Mouse (Mus musculus) erythroblast, embryonic 14.5 days (primary cell): ENCODE data around the gene Golga1. TPM values are rescaled to one million over a fixed set of nuclear protein-coding genes. Genes with fewer than 3 reads are reported as not detected.

Experiments
- H3K27me3 ChIP-seq: 2 replicates; pipeline ENCODE4 v1.6.1; 2012; ENCODE audit warnings: inconsistent platforms; ENCODE audit not compliant: control insufficient read depth
- H3K36me3 ChIP-seq: 2 replicates; pipeline ENCODE4 v1.6.1; 2012; ENCODE audit warnings: mild to moderate bottlenecking, inconsistent platforms; ENCODE audit not compliant: control insufficient read depth
- H3K4me1 ChIP-seq: 2 replicates; pipeline ENCODE4 v1.6.1; 2012; ENCODE audit warnings: inconsistent platforms; ENCODE audit not compliant: control insufficient read depth
- H3K4me3 ChIP-seq: replicated peaks from 2 replicates; pipeline ENCODE3; 2012; ENCODE audit warnings: moderate library complexity, mild to moderate bottlenecking, inconsistent platforms
- H3K9me3 ChIP-seq: 2 replicates; pipeline ENCODE4 v1.6.1; 2012; ENCODE audit warnings: low read length, inconsistent platforms, mixed read lengths; ENCODE audit not compliant: control insufficient read depth
- GATA1 ChIP-seq: IDR thresholded peaks from 2 replicates; pipeline ENCODE4 v1.6.1; 2012; ENCODE audit warnings: low read length, inconsistent platforms, mixed read lengths
- TAL1 ChIP-seq: IDR thresholded peaks from 3 replicates; pipeline ENCODE4 v1.6.1; 2012; ENCODE audit warnings: low read length, inconsistent platforms, mixed read lengths
- polyA plus RNA-seq: library from polyadenylated mRNA; stranded (reverse); fragments of >175 nt; gene quantifications from 2 replicates; pipeline ENCODE4 v1.2.3, GENCODE M21; 2012

Golga1 gene
- polyA plus RNA-seq, 1 experiment: 0.09 TPM

DNA sequence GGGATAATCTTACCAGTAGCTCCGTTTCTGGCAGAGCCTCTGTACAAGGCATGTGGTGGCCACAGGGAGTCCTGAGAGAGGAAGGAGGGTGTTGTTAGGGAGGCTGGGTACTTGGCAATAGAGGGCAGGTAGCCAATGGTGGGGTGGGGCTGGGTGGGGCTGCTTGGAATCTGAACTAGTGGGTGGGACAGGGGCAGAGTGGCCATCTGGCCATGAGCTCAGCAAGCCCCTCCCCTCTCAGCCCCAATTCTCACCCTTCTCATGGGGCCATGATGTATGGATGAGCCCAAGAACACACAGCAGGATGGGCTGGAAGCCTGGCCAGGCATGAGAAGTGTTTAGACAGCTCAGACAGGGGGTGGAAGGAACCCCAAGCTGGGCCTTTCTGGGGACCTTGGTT, 78.0 kb downstream of the Golga1 start:
- no peak overlapping the region for H3K4me3 ChIP-seq
- TF ChIP-seq GATA1: no peak
- no peak for TF ChIP-seq TAL1
- H3K9me3 ChIP-seq: peaks cover 19% of the 10 kb centered on the region
- no peaks in the 10 kb centered on the region for H3K36me3 ChIP-seq
- H3K27me3 ChIP-seq: no peaks in the 10 kb centered on the region; the same call in 1 of the 2 replicates
- peaks cover 53% of the 10 kb centered on the region for H3K4me1 ChIP-seq

DNA sequence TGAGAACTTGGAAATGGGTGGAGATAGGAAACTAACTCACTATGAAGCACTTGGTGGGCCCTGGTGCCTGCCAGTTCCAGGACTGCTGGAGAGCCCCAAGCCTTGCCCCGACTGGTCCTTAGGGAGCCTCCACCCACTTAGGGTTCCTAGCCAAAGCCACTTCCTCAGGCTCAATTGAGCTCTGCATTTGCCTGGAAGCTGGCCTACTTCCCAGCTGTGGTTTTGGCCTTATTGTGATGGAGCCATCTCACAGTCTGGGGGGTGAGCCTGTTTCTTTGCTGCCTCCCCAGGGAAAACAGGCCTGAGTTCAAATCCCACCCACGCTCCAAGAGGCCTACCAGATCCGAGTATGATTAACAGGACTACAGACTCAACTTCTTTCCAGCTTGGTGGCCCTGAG, 78.8 kb downstream of the Golga1 start:
- no peak for TF ChIP-seq TAL1
- no peak for TF ChIP-seq GATA1
- no peaks in the 10 kb centered on the region for H3K36me3 ChIP-seq
- no peak overlapping the region for H3K4me3 ChIP-seq
- peaks cover 46% of the 10 kb centered on the region for H3K4me1 ChIP-seq
- peaks cover 19% of the 10 kb centered on the region for H3K9me3 ChIP-seq
- peaks cover 2% of the 10 kb centered on the region; the same call in 1 of the 2 replicates for H3K27me3 ChIP-seq

DNA sequence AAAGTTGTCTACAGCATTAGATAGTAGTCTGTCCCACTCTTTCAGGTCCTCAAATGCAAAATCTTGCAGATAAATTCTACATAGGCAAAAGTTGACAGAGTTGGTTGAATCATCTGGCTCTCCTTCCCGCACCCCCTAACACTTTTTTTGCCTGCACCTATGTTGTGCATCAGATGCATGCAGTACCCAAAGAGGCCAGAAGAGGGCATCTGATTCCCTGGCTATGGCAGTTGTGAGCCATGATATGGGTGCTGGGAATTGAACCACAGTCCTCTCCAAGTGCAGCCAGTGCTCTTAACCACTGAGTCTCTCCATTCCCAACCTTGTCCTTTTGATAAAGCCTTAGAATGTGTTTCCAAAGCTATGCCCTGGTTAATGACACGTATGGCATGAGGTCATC, 81.9 kb downstream of the Golga1 start:
- no peak for TF ChIP-seq TAL1
- no peak for TF ChIP-seq GATA1
- no peak overlapping the region for H3K4me3 ChIP-seq

DNA sequence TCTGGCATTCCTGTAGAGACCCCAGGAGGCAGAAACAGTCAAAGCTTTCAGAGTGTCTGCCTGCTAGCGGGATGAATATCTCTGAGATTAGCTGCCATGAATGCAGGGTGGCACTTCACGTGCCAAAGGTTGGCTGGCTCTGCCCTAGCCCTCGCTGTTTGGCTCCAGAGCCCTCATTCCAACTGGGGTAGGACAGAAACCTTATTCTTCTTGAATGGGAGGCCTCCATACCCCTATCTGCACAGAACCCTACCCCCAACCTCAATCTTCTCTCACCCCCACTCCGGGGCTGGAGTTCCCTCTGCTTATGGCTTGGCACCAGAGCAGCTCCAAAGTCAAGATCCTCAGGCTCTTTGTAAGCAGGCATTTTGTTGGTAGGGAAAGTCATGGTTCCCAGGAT, 87.5 kb downstream of the Golga1 start:
- H3K4me1 ChIP-seq: peaks cover 24% of the 10 kb centered on the region
- H3K4me3 ChIP-seq: no peak overlapping the region
- H3K9me3 ChIP-seq: no peaks in the 10 kb centered on the region
- TF ChIP-seq TAL1 (no peak), GATA1 (no peak)
- H3K36me3 ChIP-seq: no peaks in the 10 kb centered on the region
- peaks cover 26% of the 10 kb centered on the region for H3K27me3 ChIP-seq

More for the DNA sequence above, 81.9 kb downstream of the Golga1 start:
- no peaks in the 10 kb centered on the region for H3K36me3 ChIP-seq
- peaks cover 22% of the 10 kb centered on the region for H3K4me1 ChIP-seq
- H3K9me3 ChIP-seq: peaks cover 19% of the 10 kb centered on the region
- peaks cover 10% of the 10 kb centered on the region for H3K27me3 ChIP-seq

DNA sequence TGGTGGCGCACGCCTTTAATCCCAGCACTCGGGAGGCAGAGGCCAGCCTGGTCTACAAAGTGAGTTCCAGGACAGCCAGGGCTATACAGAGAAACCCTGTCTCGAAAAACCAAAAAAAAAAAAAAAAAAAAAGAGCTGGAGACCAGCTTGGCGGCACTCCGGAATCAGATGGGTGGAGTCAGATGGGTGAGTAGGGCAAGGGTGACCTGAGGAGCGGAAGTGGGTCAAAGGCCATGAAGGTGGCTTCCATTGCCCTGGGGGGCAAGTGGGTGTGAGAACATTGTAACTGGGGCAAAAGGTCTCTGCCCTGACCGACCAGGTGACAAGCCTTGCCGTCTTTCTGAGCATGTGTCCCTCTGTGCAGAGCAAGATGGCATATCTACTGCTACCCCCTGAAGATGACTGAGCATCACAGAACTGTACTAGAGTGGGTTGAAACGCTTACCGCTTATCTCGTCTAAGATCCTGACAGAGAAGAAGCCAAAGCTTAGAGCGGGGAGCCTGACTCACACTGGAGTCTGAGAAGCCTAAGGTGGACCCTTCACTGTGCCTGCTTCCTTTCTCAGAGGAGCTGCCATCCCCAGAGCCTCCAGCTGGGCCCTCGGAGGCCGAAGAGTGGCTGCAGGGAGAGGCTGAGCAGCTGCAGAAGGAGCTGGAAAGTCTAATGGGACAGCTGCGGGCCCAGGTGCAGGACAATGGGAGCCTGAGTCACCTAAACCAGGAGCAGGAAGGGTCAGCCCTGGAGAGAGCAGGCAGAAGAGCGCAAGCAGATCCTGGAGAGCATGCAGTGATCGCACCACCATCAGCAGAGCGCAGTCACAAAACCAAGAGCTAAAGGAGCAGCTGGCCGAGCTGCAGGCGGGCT, 89.2 kb downstream of the Golga1 start:
- no peaks in the 10 kb centered on the region for H3K36me3 ChIP-seq
- TF ChIP-seq GATA1 (no peak), TAL1 (no peak)

DNA sequence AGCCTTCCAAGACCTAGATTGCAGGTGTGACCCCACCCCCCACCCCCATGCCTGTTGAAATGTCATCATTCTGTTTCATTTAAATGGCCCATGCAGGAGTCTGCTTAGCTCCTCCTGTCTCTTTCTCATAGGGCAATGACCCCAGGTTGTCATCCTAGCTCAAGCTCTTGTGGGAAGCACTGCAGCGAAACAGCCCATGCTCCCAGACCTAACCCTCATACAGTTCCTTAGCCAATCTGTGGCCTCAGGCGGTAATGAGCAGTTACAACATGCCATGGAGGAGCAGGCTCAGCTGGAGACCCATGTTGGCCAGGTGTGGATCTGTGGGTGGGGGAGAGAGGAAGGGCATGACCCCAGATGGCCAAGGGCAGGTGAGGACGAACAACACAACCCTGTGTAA, 90.2 kb downstream of the Golga1 start:
- H3K27me3 ChIP-seq: peaks cover 20% of the 10 kb centered on the region
- no peaks in the 10 kb centered on the region for H3K9me3 ChIP-seq
- H3K4me3 ChIP-seq: no peak overlapping the region
- H3K36me3 ChIP-seq: no peaks in the 10 kb centered on the region
- TF ChIP-seq TAL1 (no peak), GATA1 (no peak)
- H3K4me1 ChIP-seq: peaks cover 43% of the 10 kb centered on the region

More for the DNA sequence above, 89.2 kb downstream of the Golga1 start:
- Histone ChIP-seq H3K4me3 (no peak overlapping the region), H3K9me3 (no peaks in the 10 kb centered on the region), H3K4me1 (peaks cover 33% of the 10 kb centered on the region), H3K27me3 (peaks cover 24% of the 10 kb centered on the region)

DNA sequence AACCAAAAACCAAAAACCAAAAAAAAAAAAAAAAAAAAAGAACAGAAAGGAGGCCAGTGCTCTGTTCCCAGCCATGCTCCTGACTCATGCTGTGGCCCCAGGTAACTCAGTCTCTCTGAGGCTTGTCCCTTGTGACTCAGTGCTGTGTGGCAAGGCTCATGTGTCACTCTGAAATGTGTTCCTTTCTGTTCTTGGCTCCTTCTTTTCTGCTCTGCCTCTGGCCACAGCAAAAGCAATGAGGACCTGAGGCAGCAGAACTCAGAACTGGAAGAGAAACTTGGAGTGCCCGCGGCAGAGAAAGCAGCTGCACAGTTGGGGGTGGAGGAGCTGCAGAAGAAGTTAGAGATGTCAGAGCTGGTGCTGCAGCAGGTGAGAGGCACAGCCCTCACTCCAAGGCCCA, 91.2 kb downstream of the Golga1 start:
- TF ChIP-seq TAL1: no peak
- no peak for TF ChIP-seq GATA1
- Histone ChIP-seq H3K4me1 (peaks cover 52% of the 10 kb centered on the region), H3K36me3 (no peaks in the 10 kb centered on the region), H3K27me3 (peaks cover 16% of the 10 kb centered on the region), H3K9me3 (no peaks in the 10 kb centered on the region), H3K4me3 (no peak overlapping the region)

DNA sequence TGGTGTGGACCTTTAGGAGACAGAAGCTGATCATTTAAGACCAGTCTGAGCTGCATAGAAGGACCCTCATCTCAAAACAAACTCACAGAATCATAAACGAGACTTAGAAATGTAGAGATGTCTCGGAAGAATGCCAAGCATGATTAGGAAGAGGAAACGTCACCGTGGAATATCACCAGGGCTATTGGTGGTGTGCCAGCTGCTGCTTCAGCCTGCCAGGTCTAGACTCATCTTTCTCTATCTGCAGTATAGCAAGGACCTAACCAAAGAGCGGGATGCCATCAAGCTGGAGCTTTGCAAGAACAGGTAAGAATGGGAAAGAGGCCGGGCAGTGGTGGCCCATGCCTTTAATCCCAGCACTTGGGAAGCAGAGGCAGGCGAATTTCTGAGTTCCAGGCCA, 91.6 kb downstream of the Golga1 start:
- H3K9me3 ChIP-seq: no peaks in the 10 kb centered on the region
- no peak overlapping the region for H3K4me3 ChIP-seq
- H3K36me3 ChIP-seq: no peaks in the 10 kb centered on the region
- peaks cover 56% of the 10 kb centered on the region for H3K4me1 ChIP-seq
- peaks cover 16% of the 10 kb centered on the region for H3K27me3 ChIP-seq
- TF ChIP-seq GATA1 (no peak), TAL1 (no peak)

DNA sequence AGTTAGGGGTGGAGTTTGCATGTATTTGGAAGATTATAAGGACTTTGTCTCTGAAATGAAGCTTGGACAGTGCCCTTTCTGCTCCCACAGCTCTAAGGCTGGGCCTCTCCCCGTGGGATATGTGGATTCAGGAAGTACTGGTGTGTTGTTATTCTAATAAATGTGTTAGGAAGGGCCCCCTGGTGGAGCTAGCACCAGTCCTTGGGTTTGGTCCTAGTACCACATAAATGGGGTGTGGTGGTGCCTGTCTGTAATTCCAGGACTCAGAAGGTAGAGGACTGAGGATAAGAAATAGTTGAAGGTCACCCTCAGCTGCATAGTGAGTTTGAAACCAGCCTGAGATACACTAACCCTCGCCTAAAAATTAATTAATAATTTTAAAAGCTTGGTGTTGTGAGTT, 92.1 kb downstream of the Golga1 start:
- H3K4me3 ChIP-seq: no peak overlapping the region
- H3K27me3 ChIP-seq: peaks cover 16% of the 10 kb centered on the region
- no peaks in the 10 kb centered on the region for H3K36me3 ChIP-seq
- no peaks in the 10 kb centered on the region for H3K9me3 ChIP-seq
- TF ChIP-seq TAL1: no peak
- no peak for TF ChIP-seq GATA1
- peaks cover 56% of the 10 kb centered on the region for H3K4me1 ChIP-seq
